Mouse (Mus musculus) intestine, embryonic 14.5 days (tissue): ENCODE results near the gene N4bp2l1. TPM values are rescaled to one million over a fixed set of nuclear protein-coding genes. Genes with fewer than 3 reads are reported as not detected.

Experiments
- ATAC-seq: fragments of 200-750 bp; cut with Nextera tagmentation; replicated peaks from 2 replicates; pipeline ENCODE4 v1.8.0; 2017; ENCODE audit warnings: low read depth, moderate number of reproducible peaks, moderate TSS enrichment, moderate library complexity; ENCODE audit not compliant: low FRiP score, low TSS enrichment
- DNase-seq: peaks from one replicate; pipeline ENCODE4 v3.0.0-alpha.2; 2018; ENCODE audit warnings: low spot score
- H3K27ac ChIP-seq: fragments of 300-500 bp; sonication (generic); 2 replicates; pipeline ENCODE4 v1.5.1; 2014; ENCODE audit warnings: low read depth, mild to moderate bottlenecking, control low read depth
- H3K27me3 ChIP-seq: fragments of 300-500 bp; sonication (generic); replicated peaks from 2 replicates; pipeline ENCODE4 v1.6.1; 2014; ENCODE audit warnings: low read length, control low read depth; ENCODE audit not compliant: control insufficient read depth, insufficient read depth
- H3K36me3 ChIP-seq: fragments of 300-500 bp; sonication (generic); 2 replicates; pipeline ENCODE4 v1.6.1; 2014; ENCODE audit warnings: low read length, control low read depth; ENCODE audit not compliant: control insufficient read depth, insufficient read depth
- H3K4me1 ChIP-seq: fragments of 300-500 bp; sonication (generic); replicated peaks from 2 replicates; pipeline ENCODE4 v1.6.1; 2014; ENCODE audit warnings: low read length, control low read depth, mixed read lengths; ENCODE audit not compliant: control insufficient read depth, insufficient read depth
- H3K4me2 ChIP-seq: fragments of 300-500 bp; sonication (generic); 2 replicates; pipeline ENCODE4 v1.6.1; 2014; ENCODE audit warnings: low read length
- H3K4me3 ChIP-seq: fragments of 300-500 bp; sonication (generic); 2 replicates; pipeline ENCODE4 v1.5.1; 2014; ENCODE audit warnings: low read depth, low read length, control low read depth, mixed read lengths
- H3K9ac ChIP-seq: fragments of 300-500 bp; sonication (generic); 2 replicates; pipeline ENCODE4 v1.6.1; 2014; ENCODE audit warnings: mild to moderate bottlenecking, low read length
- H3K9me3 ChIP-seq: fragments of 300-500 bp; sonication (generic); 2 replicates; pipeline ENCODE4 v1.6.1; 2016; ENCODE audit warnings: low read length, control low read depth; ENCODE audit not compliant: control insufficient read depth
- WGBS: fragments of 180-500 bp; shearing (Covaris S2); extraction: QIAGEN DNeasy Blood & Tissue Kit; methylation state at CpG from one replicate; pipeline ENCODE4 v1.1.7; 2014; 5-methylcytosine and 5-hydroxymethylcytosine counted together
- polyA plus RNA-seq: library from polyadenylated mRNA; unstranded; fragments of >200 nt; fragmentation: Nextera tagmentation; extraction: Ambion mirVana; gene quantifications from 2 replicates; pipeline ENCODE4 v1.2.1, GENCODE M21; 2014

Gene N4bp2l1
- polyA plus RNA-seq, 1 experiment from 2014 or later: 4.9 TPM

DNA sequence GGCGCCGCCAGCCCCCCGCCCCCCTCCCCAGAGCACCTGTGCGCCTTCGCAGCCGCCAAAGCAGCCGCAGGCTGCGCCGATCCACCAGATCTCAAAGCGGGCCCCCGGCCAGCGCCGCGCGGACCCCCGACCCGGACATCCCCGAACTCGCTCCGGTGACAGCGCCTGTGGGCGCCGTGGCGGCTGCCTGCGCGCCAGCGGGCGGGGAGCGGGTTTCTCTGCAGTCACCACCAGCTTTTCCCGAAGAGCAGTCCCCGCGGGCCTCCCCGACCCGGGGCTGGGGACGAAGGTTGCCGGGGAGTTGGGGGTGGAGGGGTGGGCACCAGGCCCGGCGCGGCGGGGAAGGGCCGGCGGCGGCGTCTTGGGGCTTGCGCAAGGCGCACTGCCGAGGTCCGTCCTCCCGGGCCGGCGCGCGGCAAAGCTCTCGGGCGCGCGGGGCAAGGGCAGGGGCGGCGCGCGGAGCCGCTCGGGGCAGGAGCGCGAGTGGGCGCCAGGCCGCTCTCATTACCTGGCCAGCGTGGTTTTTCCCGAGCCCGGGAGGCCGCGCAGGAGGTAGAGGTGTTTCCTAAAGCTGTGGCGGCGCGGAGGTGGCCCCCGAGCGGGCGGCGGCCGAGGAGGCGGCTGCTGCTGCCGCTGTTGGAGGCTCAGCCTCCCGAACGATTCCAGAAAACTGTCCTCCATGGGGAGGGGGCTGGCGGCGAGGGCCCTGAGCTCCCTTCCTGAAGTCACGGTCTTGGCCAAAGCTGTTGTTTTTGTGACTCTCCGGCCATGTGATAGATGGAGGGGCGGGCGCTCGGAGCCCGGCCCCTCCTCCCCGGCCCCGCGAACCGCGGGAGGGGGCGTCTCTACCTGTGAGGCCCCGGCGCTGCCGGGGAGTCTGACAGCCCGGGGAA lies 3.0 kb downstream of the N4bp2l1 start:
- no peaks in the 10 kb centered on the region for H3K36me3 ChIP-seq
- peak; percentile 81 for ATAC-seq
- WGBS: under 1% methylated on average over 86 of the region's 102 CpGs
- peak overlapping the region; percentile 100 for H3K4me2 ChIP-seq
- peak; percentile 80 for DNase-seq
- peak overlapping the region; percentile 59 for H3K9ac ChIP-seq
- peaks cover 19% of the 10 kb centered on the region; the same call in 1 of the 2 replicates for H3K27me3 ChIP-seq
- peaks cover 5% of the 10 kb centered on the region; the same call in 1 of the 2 replicates for H3K4me1 ChIP-seq
- H3K9me3 ChIP-seq: no peaks in the 10 kb centered on the region
- no peak overlapping the region for H3K27ac ChIP-seq
- H3K4me3 ChIP-seq: peak overlapping the region; percentile 73

DNA sequence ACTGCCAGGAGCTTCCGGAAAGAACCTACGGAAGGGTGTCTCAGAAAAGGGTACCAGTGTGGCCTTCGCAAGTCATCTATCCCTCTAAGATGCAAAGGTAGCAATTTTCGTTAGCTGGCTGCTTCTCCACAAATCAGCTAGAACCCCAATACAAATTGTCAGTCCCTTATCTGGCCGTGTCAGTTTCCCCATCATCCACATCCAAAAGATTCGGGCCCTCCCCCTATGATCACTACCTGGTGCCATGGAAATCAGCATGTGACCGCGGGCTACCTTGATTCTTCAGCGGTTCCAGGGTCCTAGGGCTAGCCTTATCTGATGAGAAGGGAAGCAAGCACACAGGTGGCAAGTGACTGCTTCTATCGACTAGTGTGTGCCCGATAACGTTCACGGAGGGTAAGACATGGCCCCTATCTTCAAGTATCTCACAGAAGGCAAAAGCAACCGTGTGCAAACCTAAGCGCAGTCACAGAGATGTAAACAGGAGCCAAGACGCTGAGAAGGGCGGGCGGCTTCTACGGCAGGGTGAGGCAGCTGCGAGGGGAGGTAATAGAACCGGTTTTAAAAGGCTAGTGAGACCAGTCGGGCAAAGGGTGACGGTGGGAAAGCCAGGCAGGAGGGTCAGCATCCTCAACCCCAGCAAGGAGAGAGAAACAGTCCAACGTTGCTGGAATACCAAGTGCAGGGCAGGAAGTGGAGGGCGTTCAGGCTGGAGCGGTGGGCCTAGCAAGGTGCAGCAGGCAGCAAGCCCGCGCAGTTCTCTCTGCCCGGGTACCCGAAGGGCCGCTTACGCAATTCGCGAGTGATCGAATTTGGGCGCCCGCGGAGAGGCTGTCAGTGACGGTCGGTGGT lies 3.9 kb downstream of the N4bp2l1 start:
- DNase-seq: peak; percentile 77
- Histone ChIP-seq H3K27me3 (peaks cover 19% of the 10 kb centered on the region; the same call in 1 of the 2 replicates), H3K36me3 (no peaks in the 10 kb centered on the region), H3K9ac (peak overlapping the region; percentile 59), H3K4me2 (peak overlapping the region; percentile 100), H3K4me3 (peak overlapping the region; percentile 73), H3K27ac (no peak overlapping the region), H3K9me3 (no peaks in the 10 kb centered on the region), H3K4me1 (peaks cover 5% of the 10 kb centered on the region; the same call in 1 of the 2 replicates)
- 11% methylated on average over 37 of the region's 40 CpGs for WGBS
- ATAC-seq: peak; percentile 34; the same call in 1 of the 2 replicates

DNA sequence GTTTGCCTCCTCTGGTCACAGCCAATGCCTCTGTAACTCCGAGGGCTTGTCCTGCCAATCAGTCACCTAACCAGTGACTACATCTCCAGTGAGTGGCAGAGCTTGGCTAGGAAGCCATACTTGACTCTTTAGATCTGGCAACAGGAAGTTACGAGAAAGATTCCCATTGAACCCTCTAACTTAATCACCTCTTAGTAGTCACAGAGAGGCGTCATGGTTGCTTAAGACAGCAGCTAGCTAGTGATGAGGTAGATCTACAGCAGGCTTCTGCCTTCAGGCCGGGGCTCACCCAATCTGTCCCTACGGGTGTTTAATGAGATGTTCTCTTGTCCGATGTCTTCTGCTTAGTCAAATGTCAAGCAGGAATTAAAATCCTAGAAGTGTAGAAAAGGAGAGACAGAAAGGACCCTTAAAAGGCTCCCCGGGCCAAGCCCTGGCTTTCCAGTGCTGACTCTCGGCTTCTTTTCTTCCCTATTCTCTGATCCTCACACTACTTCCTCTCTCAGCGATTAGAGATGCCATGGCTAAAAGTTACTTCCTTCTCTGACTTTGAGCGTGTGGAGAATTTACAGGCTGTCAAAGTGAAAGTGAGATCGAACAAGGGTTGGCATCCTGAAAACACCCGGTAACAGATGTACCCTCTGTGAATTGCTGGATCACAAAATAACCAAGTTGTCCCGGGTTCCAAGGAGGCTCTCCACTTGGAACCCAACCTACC lies 4.6 kb downstream of the N4bp2l1 start:
- Histone ChIP-seq H3K4me3 (no peak overlapping the region), H3K36me3 (no peaks in the 10 kb centered on the region), H3K4me1 (peaks cover 5% of the 10 kb centered on the region; the same call in 1 of the 2 replicates), H3K27ac (no peak overlapping the region), H3K9ac (no peak overlapping the region), H3K27me3 (peaks cover 19% of the 10 kb centered on the region; the same call in 1 of the 2 replicates), H3K9me3 (no peaks in the 10 kb centered on the region), H3K4me2 (peak overlapping the region; percentile 100; the same call in 1 of the 2 replicates)
- WGBS: 76% methylated on average over 13 of the region's 13 CpGs
- DNase-seq (no peak), ATAC-seq (no peak)

DNA sequence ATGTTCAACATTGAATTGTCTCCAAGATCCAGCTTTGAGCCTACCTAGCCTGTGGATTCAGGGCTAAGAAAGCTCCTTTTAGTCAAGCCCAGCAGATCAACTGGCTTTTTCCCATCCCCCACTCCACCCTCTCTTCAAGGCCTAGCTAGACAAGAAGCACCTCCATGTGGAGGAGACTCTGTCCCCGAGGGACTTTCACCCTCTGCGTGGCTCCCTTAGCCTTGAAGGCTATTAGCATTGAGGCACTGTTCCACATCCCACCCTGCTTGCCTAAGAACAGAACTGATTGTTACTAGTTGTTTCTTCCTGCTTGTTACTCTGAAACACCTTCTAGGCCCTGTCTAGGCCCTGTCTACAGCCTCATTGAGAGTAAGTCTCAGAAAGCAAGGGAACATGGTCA lies 7.0 kb downstream of the N4bp2l1 start:
- H3K4me2 ChIP-seq: no peak overlapping the region
- H3K9ac ChIP-seq: no peak overlapping the region
- WGBS: 75% methylated on average over 2 of the region's 2 CpGs
- H3K4me1 ChIP-seq: peaks cover 5% of the 10 kb centered on the region; the same call in 1 of the 2 replicates
- H3K27me3 ChIP-seq: peaks cover 11% of the 10 kb centered on the region; the same call in 1 of the 2 replicates
- ATAC-seq (no peak), DNase-seq (no peak)
- H3K27ac ChIP-seq: no peak overlapping the region
- no peak overlapping the region for H3K4me3 ChIP-seq
- H3K36me3 ChIP-seq: no peaks in the 10 kb centered on the region
- no peaks in the 10 kb centered on the region for H3K9me3 ChIP-seq

DNA sequence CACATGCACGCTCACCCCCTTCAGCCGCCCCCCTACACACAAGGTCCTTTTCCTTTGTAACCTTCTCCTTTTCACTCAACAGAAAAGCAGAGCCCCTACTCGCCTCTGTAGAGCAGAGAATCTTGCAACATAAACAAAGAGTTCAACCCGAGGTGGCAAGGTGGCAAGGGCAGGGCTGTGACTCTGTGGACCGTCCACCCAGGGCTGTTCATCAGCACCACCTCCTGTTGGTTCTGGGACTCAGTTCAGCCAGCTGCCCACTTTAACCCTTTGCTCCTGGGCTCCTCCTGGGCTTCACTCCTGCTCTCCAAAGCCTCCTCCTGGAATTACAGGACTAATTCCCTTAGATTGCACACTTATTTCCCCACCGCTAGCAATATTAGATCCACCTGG lies 12.7 kb downstream of the N4bp2l1 start:
- H3K27me3 ChIP-seq: no peaks in the 10 kb centered on the region
- DNase-seq (no peak), ATAC-seq (no peak)
- no peaks in the 10 kb centered on the region for H3K36me3 ChIP-seq
- no peak overlapping the region for H3K4me3 ChIP-seq
- no peak overlapping the region for H3K9ac ChIP-seq
- WGBS: 33% methylated on average over 6 of the region's 6 CpGs
- H3K4me2 ChIP-seq: no peak overlapping the region
- no peak overlapping the region for H3K27ac ChIP-seq
- H3K4me1 ChIP-seq: no peaks in the 10 kb centered on the region
- H3K9me3 ChIP-seq: no peaks in the 10 kb centered on the region

DNA sequence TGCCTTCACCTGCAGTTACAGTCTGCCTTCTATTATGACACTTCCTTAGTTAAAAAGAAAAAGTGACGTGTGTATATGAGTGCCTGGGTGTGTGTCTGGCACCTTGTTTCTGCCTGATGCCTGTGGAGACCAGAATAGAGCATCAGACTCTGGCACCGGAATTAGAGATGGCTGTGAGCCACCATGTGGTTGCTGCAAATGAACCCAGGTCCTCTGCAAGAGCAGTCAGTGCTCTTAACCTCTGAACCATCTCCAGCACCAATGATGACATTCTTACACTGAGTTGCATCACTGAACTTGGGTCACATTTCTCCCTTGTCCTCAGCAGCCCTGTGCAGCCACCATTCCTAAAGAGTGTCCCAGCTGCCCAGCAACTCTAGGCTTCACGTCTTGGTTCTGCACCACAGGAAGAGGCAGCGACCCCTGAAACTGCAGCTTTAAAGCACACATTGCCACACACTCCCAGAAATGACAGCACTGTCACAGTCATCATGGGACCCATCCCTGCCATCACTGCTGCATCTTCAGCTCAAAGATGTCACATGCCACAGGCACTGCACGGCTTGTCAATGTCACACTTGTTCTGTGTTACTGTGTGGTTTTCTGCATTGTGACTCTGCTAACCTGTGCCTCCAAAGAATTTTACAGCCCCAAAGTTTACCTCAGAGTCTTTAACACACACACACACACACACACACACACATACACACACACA lies 13.2 kb downstream of the N4bp2l1 start:
- Histone ChIP-seq H3K4me3 (no peak overlapping the region), H3K36me3 (no peaks in the 10 kb centered on the region), H3K9me3 (no peaks in the 10 kb centered on the region), H3K9ac (no peak overlapping the region), H3K27ac (no peak overlapping the region), H3K4me1 (no peaks in the 10 kb centered on the region), H3K27me3 (no peaks in the 10 kb centered on the region), H3K4me2 (no peak overlapping the region)
- WGBS: 58% methylated on average over 5 of the region's 5 CpGs
- no peak for ATAC-seq
- DNase-seq: no peak

DNA sequence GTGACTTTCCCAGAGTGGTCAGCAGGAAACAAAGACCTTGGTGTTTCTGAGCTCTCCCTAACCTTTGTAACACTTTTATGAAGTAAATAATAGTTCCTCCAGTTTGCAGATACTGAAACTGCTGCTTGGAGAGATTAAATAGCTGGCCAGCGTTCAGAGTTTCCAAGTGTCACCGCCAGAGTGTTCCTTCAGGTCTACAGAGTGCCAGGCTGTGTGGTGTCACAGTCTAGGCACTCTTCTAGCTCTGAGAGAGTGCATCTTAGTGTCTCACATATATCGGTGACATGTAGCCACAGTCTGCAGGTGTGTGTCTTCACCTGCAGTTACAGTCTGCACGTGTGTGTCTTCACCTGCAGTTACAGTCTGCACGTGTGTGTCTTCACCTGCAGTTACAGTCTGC lies 13.8 kb downstream of the N4bp2l1 start:
- H3K4me3 ChIP-seq: no peak overlapping the region
- no peak overlapping the region for H3K9ac ChIP-seq
- no peak overlapping the region for H3K27ac ChIP-seq
- no peaks in the 10 kb centered on the region for H3K36me3 ChIP-seq
- H3K9me3 ChIP-seq: no peaks in the 10 kb centered on the region
- no peak for ATAC-seq
- no peaks in the 10 kb centered on the region for H3K4me1 ChIP-seq
- WGBS: 78% methylated on average over 5 of the region's 5 CpGs
- no peaks in the 10 kb centered on the region for H3K27me3 ChIP-seq
- no peak overlapping the region for H3K4me2 ChIP-seq
- DNase-seq: no peak
